Mouse (Mus musculus) layer of hippocampus, adult 11-12 months (tissue): ENCODE measurements around the gene Fnbp1.
A peak's percentile ranks its signal among the peaks of the same experiment; 100 is the strongest.

Experiments
- DNase-seq: peaks from one replicate; pipeline ENCODE4 v3.0.0; 2022; ENCODE audit warnings: low spot score

Fnbp1 gene

DNA sequence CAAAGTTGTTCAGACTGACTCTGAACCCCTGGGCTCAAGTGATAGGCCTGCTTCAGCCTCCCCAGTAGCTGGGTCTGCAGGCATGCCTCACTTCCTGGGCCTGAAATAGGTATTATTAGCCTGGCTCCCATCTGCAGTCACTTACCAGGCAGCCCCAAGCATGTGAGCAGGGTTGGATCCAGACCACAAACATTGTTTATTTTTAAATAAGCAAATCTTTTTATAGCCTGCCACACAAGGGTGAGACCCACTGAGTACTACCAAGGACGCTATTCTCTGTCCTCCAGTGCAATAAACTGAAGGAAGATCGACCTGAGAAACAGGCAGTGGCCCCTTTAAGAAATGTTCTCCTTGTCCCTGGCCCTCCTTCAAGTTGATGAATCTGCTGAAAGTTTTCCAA lies 17.1 kb downstream of the Fnbp1 start:
- no peak for DNase-seq

DNA sequence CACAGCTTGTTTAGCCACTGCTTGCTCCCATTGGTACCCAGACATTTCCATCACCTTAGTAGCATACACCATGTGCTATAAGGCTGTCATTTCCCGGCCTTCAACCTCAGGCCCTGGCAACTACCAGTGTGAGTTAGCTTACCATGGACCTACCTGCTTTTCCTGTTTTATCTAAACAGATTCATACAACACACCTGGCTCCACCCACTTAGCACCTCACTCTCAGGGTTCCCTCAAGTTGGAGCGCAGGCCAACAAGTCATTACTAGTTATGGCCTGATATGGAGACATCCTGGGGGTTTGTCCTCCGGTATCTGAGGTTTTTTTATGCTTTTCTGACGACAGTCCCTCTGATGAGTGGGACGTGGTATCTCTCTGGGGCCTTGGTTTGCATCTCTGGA lies 18.3 kb downstream of the Fnbp1 start:
- no peak for DNase-seq

DNA sequence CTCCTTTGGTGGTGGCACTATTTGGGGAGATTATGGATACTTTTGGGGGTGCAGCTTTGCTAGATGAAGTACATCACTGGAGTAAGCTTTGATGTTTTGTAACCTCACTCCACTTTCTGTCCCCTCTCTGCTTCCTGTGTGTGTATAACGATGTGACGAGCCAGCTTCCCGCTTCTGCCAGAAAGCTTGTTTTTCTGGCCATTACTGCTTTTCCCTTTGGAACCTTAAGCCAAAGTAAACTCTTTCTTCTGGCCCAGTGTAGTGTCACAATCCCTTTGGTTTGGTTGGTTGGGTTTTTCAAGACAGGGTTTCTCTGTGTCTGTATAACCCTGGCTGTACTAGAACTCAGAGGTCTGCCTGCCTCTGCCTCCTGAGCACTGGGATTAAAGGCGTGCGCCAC lies 19.0 kb downstream of the Fnbp1 start:
- no peak for DNase-seq

DNA sequence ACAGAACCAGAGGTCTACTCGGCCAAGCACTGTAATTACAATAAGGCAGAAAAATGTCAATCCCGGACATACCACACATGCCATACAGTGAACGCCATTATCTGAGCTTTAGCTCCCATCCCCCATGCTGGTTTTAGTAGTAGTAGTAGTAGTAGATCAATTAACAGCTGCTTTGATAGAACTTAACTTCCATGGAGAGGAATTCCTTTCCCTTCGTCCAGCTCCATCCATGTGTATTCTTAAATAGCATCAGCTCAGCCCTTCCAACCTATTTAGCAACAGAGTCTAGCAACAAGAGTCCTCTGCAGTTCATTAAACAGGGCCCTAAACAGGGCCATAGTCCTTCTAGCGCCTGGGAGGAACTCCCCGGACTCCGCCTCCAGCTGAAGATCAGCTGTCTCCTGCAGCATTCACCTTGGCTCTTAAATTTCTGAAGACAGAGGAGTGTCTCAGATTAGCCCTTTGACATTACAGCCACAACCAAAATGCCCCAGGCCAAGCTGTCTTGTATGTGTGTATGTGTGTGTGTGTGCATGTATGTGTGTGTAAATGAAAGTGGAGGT lies 20.6 kb downstream of the Fnbp1 start:
- no peak for DNase-seq

DNA sequence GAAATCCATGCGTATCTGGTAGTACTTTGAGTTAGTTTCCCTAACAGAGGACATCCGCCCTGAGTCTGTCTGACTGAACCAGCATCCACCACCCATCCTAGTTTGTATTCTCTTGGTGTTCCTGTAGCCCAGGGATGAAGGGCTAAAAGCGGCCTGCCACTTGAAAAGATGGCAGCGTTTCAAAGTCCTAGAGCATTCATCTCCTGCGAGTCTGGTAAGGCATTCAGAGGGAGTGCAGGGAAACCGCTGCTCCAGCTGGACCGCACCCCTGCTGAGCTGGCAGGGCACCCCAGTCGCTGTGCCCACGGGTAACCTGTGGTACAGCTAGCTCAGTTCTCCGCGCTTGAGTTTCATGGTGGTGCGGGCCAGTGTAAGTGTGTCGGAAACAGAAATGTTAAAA lies 22.0 kb downstream of the Fnbp1 start:
- peak; percentile 53 for DNase-seq

DNA sequence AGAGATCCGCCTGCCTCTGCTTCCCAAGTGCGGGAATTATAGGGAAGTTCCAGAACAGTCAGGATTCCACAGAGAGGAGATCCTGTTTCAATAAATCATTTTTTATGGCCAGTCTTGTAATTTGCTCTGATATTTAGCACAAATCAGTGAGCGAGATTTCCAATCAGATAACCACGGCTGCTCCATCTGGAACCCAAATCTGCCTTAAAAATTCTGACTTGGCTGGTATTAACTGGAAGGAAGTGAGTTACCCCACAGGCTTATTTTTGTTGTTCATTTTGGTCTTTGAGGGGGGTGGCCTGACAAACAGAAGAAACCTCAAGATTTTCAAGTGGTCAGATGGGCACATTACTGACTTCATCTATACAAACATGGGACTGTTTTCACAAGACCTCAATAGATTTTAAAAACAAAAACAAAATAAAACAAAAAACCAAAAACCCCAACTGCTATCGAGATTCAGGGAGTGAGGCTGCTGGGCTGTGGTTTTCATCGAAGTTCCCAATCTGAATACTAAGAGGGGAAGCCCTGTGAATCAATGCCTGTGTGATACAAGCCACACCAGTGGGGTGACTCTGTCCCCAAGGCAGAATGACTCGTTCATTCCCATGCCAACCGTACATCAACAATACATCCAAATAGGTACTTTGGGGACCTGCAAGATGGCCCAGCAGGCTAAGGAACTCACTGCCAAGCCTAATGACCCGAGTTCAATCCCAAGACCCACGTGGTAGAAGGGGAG lies 23.0 kb downstream of the Fnbp1 start:
- no peak for DNase-seq

DNA sequence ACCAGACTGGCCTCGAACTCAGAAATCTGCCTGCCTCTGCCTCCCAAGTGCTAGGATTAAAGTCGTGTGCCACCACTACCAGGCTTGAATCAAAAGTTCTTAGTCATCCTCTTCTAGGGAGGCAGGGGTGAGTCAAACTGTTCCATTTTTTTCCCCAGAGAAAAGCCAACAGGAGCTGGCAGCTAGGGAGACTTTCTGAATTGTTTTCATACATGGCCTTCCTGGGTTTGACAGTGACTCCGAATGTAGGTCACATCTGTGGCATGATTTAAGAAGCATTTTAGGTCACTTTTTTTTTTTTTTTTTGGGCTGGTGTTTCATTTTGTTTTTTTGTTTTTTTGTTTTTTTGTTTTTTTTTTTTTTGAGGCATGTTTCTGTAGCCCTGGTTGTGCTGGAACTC lies 23.6 kb downstream of the Fnbp1 start:
- no peak for DNase-seq

DNA sequence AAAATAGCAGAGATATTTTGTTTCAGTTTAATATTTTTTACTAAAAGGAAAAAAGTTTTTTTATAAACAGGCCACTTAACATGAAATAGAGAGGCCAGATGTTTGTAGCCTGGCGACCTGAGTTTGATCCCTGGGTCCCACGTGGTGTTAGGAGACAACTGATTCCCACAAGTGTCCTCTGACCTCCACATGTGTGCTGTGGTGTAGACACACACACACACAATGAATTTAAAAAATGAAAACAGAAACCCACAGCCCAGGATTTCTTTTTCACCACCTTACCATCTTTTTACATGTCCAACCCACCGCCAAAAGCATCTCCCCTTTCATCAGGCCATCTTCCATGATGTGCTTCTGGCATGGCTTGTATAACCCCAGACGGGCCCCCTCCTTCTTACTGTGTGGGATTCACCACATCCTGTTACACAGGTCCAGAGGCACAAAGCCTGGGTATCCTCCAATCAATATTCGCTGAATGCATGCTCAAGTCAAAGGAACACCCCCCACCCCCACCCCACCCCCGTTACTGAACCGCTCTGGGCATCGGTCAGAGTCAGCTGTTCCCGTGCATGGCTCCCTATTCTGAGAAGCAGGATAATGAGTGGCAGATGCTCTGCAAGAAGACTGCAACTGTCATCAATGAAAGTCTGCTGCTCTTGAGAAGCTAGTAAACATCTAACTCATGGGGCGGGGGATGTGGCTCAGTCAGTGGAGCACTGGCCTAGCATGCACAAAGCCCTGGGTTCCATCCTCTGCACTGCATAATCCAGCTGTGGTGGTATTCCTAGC lies 25.7 kb downstream of the Fnbp1 start:
- no peak for DNase-seq

DNA sequence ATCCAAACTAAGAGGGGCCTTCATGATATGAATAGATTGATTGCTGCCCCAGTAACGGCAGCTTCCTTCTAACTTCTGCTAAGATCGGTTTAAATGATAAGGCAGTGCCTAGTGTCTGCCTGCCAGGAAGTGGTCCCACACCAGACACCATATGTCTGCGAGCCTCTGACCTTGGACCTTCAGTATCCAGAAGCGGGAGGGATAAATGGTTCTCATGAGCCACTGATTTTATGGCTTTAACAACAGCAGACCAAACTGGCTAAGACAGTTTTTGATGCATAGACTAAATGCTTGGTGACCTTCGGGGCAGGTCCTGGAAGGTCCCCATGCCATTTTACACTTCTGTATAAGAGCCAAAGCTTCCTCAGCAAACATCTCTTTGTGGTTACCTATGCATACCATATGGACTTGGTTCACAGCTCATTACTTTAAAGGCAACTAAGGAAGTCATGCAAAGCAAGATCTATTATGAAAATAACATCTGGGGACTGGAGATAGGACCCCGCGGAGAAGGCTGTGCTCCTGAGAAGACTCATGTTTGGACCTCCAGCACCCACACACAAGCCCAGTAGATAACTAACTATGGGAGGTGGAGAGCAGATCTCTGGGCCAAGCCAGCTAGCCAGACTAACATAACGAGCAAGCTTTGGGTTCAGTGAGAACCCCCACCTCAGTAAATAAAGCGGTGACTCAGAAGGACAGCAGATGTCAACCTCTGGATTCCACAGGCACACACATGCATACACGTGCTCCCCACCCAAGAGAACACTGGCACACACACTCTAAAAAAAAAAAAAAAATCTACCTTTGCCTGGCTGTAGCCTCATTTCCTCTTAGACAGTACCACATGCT lies 26.5 kb downstream of the Fnbp1 start:
- DNase-seq: no peak

DNA sequence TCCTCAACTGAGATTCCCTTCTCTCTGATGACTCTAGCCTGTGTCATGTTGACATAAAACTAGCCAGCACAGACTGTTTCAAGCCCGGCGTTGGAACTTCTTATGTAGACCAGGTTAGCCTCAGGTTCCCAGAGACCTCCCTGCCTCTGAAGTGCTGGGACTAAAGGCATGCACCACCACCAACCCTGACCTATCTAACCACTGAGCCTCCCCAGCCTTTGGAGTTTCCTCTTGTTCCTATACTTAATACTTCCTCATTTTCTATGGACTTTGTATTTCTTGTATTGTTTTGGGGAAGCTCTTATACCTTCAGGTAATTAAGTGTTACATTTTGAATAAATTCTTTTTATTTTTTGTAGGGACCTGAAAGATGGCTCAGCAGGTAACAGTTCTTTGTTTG lies 27.6 kb downstream of the Fnbp1 start:
- no peak for DNase-seq

DNA sequence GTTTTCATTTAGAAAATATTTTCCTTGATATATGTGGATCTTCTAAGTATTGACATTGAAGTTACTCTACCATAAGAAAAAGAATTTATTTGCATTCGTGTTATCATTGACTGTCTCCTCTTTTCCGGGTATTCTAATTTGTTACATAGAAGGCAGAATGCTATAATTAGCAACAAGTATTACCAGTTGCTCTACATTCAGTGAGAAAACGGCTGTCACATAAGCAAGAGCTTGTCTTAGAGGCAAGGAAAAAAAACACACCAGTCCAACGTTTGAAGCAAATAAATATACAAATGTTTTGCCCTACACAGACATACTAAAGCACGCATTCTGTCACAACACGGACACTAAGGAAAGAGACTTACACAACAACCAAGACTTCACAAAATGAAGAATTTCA lies 30.1 kb downstream of the Fnbp1 start:
- no peak for DNase-seq

DNA sequence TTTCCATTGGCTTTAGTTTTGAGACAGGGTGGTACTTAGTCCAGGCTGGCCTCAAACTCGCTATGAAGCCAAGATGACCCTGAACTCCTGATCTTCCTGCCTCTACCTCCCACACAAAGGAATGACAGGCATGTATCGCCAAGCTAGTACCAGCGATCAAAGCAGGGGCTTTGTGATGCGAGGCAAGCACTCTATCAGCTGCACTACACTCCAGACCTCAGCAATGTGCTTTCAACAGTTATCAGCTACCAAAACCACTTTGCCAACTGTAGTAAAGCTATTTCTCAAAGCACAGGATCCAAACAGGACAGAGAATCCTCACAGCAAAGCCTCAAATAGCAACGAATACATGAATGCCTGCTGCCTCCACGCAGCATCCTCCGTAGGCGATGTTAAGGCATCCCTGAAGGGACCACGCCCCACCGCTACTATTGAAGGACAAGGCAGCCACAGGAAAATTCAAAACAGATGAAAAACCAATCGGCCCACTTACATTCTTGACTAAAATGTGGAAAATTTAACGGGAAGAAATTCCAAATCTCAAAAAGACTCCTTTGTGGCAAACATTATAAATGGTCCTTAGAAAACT lies 31.8 kb downstream of the Fnbp1 start:
- DNase-seq: no peak

DNA sequence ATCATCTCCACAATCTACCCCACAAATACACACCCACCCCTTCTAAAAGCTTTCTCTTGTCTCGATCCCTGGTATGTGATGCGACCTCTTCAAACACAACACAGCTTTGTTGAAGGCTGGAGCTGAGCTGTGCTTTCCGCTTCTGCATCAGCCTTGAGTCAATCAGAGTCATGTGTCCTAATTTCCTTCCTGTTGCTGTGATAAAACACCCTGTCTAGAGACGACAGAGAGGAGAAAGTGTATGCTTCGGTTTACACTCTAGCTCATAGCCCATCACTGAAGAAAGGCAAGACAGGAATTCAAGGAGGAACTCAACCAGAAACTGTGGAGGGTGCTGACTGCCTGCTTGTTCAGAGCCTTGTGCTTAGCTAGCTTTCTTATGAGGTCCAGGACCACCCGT lies 33.6 kb downstream of the Fnbp1 start:
- no peak for DNase-seq

DNA sequence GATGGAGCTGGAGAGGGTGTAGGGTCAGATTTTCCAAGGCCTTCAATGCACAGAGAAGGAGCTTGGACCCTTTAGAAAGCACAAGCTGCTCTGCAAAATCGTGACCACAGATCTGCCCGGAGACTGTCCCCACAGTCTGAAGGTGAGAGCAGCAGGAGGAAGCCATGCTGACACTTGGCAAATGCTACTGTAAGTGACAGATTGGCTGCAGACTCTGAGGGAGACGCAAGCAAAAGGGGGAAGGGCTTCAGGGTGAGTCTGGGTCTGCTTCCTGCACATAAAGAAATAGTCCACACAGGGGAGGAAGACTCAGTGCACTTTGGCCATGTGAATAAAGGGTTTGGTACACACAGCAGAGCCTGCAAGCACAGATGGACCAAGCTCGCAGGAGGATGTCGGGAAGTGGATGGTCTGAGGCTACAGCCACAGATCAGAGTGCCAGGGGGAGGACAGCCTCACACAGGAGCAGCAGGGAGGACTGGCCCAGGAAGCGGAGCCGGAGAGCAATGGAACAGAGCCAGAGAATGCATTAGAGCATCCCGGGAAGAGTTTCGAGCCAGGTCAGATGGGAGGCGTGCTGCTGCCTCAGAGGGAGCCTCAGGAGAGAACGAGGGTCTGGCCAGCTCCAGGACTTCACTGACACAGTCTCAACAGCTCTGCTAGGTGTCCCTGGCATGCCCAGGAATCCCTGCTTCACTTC lies 35.0 kb downstream of the Fnbp1 start:
- peak; percentile 43 for DNase-seq

DNA sequence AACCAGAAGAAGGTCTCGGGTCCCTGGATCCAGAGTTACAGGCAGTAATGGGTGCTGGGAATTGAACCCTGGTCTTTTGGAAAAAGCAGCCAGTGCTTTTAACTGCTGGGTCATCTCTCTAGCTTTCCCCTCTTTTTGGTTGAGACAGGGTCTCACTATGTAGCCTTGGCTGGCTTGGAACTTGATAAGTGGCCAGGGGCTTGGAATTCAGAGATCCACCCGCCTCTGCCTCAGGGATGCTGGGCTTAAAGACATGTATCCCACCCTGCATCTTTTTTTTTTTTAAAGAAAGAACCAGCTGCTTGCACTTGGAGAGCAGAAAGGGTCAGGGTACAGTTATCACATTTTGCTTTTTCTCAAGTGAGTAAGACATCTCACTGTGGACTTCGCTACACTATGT lies 35.8 kb downstream of the Fnbp1 start:
- DNase-seq: no peak

DNA sequence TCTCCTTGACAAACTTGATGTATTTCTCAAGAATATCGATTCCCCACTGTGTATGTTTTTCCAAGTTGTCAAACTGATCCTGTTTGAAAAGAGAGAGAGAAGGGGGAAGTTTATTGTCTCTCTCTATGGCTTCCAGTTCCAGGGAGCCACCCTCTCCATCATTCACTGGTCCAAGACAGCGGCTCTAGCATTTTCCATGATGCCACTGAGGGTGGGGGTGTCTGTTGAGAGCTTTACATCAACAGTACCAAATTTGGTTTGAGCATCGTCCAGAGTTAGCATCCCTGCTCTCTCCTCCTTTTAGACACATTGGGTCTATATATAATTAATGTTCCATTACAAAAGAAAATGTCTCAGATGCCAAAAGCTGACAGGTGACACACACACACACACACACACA lies 36.5 kb downstream of the Fnbp1 start:
- no peak for DNase-seq

DNA sequence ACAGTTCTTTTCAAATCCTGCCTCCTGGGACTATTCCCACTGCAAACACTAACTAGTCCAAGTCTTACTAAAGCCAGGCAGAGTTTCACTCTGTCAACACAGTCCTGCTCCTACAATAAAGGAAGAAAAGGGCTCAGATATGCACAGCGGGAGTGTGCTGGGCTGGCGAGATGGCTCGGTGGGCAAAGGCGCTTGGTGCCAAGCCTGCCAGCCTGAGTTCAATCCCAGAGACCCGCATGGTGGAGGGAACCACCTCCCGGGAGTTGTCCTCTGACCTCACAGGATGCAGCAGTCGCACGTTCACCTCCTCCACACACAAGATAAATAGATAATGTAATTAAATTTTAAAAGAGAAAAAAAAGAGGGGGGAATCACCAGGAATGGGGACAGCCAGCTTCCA lies 38.5 kb downstream of the Fnbp1 start:
- DNase-seq: no peak

DNA sequence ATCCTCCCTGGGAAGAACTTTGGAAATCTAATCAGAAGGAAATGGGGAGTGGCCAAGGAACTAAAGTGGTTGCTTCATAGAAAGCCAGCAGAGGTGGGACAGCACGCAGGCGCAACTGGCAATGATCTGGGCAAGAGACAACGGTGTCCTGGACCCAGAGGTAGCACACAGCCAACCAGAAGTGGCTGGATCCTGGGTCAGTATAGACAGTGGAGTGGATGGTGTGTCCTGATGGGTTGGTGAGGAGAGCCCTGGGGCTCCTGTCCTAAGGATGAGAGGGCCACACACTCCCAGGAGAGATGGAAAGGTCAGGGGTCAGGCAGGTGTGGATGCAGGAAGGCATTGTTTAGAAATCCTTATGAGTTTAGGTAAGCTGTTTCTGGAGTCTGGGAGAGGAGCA lies 40.5 kb downstream of the Fnbp1 start:
- DNase-seq: no peak

DNA sequence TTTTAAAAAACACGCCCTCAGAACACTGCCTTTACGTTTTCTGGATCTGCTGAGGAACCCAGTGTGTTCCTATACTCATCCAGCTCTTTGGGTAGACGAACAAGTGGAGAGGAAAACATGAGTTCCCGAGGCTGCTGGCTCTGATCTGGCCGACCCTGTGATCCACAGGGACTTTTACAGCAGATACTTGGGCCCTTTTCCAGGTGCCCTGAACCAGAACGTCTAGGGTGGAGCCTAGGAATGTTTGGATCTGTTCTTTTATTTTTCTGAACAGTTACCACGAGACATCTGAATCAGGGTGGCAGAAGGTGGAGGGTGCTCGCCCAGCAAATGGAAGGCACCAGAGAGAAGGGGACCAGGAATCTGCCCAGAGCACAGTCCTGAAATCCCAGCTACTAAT lies 42.7 kb downstream of the Fnbp1 start:
- no peak for DNase-seq

DNA sequence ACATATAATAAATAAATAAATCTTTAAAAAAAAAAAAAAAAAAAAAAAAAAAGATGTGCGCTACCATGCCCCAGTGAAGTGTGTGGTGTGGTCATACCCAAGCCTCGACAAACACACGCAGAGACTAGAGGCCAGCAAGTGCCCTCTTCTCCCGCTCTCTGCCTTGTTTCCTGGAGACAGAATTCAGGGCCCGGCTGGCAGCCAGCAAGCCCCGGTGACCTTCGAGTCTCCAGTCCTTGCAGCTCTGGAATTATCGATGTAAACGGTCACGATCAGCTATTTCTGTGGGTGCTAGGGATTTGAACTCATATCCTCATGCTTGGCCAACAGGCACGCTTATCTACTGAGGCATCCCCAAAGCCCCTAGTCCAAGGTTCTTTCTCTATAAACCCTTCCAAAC lies 43.2 kb downstream of the Fnbp1 start:
- DNase-seq: no peak

DNA sequence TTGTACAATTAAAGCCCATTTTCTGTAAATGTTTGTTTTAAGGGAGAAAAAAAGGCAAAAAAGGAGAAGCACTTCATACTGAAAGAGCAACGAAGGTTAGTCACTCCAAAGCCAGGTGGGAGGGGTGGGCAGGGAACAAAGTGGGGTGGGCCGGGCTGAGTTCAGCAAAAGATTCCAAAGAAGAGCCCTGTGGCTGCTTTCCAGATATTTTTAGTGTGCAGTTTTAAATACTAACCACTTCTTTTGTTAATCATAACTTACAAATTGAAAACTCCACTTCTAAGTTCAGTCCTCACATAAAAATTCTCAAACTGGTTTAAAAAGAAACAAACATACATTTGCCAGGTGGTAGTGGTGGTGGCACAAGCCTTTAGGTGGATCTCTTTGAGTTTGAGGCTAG lies 44.5 kb downstream of the Fnbp1 start:
- DNase-seq: no peak

DNA sequence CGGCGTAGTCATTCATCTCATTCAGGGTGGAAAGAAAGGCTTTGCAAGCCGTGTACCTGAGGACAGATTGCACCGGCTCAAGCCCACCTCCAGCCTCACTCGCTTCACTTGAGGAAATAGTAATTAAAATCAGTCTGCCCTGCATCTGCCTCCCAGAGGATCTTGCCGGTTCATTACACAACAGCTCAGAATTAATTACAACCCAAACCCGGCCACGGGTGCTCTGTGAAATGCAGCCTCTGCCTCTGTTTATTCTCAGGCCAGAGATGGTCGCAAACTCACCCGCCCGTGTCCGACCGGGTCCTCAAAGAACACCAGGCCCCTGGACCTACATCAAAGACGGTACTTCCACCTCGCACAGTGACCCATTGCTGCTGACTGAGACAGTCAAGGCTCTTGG lies 45.7 kb downstream of the Fnbp1 start:
- DNase-seq: no peak
